Mouse (Mus musculus): ENCODE results near the gene Dyrk3.

DNA sequence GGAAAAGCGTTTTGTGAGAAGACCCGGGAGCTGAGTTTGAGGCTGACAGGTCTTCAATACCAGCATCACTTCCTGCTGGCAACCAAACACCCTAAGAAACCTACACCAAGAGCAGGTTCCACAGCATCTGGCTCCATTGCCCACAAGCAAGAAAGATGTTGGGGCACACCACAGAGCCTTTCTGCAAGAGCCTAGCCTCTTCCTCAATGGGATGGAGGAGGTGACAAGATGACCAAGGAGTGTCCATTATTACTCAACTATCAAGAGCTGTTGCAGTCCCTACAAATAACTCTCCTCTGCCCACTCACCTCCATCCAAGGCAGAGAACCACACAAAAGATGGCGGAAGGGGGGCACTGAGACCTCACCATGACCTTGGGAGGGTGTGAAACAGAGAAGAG is 46.0 kb downstream of the Dyrk3 start:
- TF ChIP-seq CTCF (IDR thresholded peaks at IDR 0.05; ENCODE audit: borderline replicate concordance, control insufficient read depth, extremely low read depth, insufficient read depth, low read length, poor library complexity) (no peak), POLR2A (IDR thresholded peaks at IDR 0.05; ENCODE audit: control insufficient read depth, extremely low read depth, insufficient read depth, low read length, poor library complexity) (no peak)
